Mouse (Mus musculus) ovary, postnatal 10 days (tissue): ENCODE data around the gene Erap1.
"Not testable (repeated sequence)": the region's sequence is repeated elsewhere in the genome, so short reads cannot be mapped to it uniquely, and the experiment has no call there.

Experiments
- DNase-seq: peaks from one replicate; pipeline ENCODE4 v3.0.0; 2022; ENCODE audit warnings: low spot score

Gene Erap1

DNA sequence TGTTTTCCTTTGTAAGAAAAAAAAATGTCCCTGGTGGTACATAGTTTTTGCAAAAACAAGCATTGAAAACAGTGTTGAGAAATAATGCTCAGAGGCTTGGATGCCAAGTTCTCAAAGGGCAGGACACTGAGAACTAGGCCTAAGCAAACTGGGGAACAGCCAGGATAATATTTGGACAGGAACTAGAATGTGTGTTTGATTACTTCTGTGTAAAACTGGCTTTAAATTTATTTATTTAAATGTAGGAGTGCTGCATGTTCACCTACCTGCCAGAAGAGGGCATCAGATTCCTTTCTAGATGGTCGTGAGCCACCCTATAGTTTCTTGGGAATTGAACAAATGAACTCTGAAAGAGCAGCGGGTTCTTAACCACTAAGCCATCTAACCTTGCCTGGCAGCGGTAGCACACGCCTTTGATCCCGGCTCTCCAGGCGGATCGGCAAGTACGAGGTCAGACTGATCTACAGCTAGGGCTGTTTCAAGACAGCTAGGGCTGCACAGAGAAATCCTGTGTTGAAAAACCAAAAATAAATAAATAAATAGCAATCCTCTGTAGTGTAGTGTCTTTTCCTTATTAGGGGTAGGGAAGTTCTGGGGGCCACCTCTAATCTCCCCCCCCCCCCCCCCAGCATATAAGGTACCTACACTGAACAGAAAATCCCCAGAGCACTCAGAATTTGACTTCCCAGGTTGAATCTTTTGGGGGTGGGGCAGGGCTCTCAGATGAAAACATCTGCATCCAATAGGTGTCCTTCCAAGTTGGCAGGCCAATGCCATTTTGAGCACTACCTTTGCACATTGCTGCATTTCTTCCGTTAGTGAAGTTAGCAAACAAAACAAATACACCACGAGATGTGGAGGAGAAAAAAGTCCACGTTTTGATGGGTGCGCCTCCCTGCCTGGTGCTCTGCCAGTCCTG lies at the start of gene Erap1:
Gene Erap1 (plus strand): TSS at position 776 of the 919 bp plus-strand sequence.
- DNase-seq = no peak

DNA sequence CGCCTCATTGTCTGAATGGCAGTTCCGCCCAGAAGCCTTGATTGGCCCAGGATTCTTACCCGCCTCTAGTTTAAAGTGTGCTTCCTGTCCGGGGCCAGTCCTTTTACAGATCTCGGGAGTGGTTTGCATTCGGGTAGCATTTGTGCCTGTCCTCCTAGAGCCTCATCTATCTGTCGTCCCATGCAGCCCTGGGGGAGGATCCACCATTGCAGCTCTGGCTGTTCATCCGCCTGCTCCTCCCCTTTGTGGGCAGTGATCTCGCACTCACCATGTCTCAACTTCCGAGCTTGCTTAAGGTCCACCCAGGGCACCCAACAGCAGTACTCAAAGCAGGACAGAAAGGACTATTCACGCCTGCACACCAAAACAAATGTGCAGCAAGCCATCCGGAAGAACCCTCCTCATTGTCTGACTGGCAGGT lies 48.0 kb upstream of the Erap1 start:
- DNase-seq = not testable (repeated sequence)

DNA sequence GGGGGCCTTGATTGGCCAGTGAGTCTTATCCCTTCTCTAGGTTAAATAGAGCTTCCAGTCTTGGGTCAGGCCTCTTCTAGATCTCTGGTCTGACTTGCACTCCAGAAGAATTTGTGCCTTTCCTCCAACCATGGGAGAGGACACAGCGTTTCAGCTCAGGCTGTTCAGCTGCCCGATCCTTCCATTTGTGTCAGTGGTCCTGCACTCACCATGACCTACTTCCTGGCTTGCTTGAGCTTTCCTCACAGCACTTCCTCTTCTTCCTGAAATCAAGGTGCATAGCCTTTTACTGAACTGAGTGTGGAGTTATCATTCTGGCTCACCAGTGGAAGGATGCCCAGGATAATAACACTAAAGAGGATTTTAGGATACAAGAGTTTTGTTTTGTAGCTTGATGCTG lies 47.5 kb upstream of the Erap1 start:
- DNase-seq = not testable (repeated sequence)

DNA sequence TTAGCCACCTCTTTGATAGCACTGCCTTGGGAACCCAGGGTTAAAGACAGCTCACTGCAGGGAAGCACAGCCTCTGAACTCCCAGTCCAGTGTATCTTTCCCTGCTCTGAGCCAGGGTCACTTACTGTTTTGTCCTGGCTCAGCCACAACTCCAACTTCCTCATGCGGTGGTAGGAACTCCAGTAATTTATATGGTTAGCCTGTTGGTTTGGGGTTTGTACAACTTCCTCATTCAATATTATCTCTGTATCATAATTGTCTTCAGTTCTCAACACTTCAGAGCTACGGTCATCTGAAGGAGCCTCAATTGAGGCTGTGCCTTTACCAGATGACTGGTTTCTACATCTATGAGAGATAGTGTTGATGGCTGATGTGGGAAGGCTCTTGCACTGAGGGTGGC lies 42.3 kb upstream of the Erap1 start:
- not testable (repeated sequence) for DNase-seq

DNA sequence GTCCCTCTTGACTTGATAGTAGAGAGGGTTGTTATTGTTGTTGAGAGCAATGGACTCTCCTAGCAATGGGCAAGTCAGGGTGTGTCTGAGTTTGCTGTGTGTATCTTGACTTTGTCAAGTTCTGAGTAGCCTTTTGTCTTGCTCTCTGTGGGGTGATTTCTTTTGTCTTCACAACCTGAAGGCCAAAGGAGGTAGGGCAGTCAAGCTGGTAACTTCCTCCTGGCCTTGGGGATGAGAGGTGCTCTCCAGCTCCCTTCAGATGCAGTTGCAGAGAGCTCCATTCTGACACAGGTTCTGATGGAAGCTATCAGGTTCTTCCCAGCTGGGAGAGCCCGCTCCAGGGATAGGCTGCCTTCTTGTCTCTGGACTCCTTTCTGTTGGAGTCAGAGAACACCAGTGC lies 37.6 kb upstream of the Erap1 start:
- DNase-seq = not testable (repeated sequence)

DNA sequence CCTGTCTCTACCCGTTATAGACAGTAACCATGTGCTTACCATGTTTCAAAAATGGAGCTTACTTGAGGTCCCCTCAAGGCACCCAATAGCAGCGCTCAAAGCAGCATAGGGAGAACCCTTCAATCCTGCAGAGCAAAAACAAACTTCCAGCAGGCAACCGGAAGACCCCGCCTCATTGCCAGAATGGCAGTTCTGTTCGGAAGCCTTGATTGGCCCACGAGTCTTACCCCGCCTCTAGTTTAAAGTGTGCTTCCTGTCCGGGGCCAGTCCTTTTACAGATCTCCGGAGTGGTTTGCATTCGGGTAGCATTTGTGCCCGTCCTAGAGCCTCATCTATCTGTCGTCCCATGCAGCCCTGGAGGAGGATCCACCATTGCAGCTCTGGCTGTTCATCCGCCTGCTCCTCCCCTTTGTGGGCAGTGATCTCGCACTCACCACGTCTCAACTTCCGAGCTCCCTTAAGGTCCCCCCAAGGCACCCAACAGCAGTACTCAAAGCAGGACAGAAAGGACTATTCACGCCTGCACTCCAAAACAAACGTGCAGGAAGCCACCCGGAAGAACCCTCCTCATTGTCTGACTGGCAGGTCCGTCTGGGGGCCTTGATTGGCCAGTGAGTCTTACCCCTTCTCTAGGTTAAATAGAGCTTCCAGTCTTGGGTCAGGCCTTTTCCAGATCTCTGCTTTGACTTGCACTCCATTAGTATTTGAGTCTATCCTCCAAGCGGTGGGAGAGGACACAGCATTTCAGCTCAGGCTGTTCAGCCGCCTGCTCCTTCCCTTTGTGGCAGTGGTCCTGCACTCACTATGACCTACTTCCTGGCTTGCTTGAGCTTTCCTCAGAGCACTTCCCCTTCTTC lies 22.0 kb upstream of the Erap1 start:
- DNase-seq = peak; percentile 31

DNA sequence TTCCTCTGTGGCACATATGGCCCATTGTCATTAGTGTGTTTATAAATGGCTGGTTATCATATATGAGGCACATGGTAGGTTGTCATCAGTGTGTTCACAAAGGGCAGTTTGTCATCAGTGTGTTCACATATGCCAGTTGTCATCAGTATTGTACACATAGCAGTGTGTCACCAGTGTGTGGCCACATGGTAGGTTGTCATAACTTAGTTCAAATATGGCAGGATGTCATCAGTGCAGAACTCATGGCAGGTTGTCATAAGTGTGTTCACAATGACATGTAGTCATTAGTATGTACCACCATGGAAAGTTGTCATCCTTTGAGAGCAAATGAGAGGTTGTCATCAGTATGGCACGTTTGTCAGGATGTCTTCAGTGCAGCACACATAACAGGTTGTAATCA lies 7.0 kb upstream of the Erap1 start:
- no peak for DNase-seq

DNA sequence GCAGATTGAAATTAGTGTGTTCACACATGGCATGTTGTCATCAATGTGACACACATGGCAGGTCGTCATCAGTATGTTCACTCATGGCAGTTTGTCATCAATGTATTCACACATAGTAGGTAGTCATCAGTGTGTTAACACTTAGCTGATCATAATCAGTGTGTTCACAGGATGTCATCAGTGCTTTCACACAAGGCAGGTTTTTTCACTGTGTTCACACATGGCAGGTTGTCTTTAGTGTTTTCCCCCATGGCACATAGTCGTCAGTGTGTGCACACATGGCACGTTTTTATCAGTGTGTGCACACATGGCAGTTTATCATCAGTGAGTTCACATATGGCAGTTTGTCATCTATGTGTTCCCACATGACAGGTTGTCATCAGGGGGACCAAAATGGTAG lies 6.5 kb upstream of the Erap1 start:
- DNase-seq = no peak

DNA sequence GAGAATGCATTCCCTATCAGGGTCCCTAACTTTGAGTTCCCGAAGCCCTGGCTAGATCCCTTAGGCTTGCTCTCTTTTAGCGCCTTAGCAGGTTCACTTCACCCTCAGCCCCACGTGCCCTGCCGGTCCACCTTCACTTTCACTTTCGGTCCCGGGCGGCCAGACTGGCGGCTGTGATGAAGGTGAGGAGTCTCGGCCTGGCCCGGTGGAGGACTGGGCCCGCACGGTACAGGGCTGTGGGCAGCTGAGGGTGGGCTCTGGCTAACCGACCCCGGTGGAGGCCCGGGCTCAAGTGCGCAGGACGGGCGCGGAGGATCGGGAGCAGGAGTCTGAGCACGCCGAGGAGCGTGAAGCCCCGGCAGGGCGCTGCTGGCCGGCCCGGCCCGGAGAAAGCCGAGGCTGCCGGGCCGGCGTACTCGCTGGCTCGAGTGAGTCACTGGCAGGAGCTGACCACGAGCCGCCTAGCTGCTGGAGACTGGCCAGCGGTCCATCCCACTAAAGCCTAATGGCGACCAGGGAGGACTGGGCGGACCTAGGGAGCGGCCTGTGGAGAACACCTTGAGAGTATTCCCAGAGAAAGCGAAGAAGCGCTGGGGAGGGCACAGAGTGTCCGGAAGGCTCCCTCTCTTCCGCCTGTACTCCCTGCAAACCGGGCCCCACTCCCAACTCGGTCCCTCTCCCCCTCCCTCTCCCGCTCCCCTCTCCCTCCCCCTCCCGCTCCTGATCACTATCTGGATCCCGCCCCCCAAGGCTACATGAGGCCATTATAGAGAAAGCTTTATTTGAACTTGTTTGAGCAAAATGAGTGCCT lies 549 bp downstream of the Erap1 start:
- DNase-seq = peak; percentile 77

DNA sequence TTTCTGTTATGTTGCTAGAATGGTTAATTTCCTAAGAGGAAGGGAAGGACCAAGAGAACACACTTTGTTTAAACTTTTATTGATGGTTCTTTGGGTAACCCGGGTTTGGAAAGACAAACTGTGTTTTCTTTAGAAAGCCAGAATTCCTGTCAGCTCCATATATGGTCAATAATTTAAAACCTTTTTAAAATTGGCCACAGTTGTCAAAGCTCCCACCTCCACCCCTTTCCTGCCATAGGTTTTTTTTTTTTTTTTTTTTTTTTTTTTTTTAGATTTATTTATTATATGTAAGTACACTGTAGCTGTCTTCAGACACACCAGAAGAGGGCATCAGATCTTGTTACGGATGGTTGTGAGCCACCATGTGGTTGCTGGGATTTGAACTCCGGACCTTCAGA lies 1.2 kb downstream of the Erap1 start:
- DNase-seq = not testable (repeated sequence)

DNA sequence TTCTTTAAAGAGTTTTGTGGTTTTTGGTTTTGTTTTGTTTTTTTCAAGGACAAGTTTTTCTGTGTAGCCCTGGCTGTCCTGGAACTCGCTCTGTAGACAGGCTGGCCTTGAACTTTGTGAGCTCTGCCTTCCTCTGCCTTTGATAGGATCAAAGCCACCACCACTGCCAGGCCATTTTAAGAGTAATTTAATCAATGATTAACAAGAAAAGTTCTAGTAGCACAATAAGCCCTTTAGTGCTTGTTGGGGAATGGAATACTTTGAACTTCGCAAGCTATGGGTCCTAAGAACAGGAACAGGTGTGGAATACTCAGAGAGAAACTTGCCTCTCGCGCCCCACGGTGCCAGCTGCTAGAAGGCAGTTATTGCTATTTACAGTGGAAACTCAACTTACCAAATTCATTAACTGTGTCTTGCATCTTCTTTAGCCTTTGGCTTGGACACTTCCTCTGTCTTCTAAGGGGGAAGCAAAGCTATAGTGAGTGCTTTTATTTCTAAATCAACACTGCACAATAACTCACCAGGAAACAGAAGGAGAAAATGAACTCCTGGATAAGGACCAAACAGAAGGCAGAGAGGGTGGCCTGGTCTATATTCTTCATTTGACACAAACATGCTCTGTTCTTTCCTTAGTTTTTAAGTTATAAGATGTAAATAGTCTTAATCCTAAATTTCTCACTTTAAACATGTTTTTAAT lies 56.3 kb downstream of the Erap1 start:
- no peak for DNase-seq

DNA sequence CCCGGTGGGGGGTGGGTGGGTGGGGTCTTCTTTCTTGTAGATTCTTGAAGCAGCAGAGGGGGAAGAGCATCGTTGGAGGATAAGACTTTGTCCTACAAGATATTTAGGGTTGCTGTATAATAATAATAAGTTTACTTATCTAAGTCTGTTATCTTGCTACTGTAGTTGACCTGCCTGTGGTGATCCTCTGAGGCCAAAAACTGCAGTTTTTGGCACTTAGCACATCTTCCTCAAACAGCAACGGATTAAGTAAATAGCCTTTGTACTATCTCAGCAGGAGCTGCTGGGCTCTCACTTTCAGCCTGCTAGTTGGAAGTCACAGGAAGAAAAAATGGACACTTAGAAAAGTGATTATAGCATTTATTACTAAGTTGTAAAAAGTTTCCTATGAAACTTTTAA lies 56.9 kb downstream of the Erap1 start:
- DNase-seq = no peak

DNA sequence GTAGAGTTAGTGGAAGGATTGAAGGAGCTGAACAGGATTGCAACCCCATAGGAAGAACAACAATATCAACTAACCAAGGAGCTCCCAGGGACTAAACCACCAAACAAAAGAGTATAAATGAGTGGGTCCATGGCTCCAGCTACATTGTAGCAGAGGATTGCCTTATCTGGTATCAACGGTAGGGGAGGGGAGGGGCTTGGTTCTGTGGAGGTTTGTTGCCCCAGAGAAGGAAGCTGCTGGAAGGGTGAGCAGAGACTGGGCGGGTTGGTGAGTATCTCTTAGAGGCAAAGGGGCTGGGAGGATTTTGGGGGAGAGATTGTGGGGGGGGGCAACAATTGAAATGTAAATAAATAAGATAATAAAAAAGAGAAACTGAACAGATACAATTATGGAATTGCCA lies 79.6 kb downstream of the Erap1 start:
- DNase-seq = no peak

DNA sequence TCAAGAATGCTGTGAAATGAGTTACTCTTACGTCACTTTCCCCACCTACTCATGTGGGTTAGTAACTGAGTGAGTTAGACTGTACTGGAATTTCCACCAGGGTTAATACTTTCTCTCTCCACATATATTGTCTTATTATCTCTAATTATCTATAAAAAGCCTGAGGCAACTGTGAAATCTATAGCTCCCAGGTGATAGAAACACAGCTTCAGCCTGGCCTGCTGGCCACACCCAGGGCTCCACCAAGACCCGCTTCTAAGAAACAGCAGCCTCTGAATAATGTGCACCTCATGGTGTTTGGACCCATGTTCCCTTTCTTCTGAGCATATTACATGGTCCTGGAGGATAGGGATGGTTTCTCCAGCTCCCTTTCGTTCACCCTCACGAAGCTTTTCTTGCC lies 94.4 kb downstream of the Erap1 start:
- DNase-seq = no peak

DNA sequence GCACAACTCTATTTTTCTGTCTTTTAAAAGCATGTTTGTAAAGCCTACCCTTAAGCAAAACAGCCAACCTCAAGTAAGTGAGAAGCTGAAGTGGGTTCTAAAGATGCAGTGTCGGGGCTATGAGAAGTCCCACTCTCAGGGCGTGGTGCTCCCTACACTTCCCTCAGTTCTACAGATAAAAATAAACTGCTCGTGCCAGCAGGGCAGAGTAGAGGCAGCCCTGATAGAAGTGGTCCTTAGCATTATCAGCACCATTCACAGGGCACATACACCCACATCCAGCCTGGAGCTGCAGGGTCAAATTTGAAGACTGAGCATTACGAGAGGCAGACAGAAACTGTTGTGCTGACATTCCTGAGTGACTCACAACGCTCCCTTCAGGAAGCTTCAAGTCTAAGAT lies 96.5 kb downstream of the Erap1 start:
- DNase-seq = no peak

DNA sequence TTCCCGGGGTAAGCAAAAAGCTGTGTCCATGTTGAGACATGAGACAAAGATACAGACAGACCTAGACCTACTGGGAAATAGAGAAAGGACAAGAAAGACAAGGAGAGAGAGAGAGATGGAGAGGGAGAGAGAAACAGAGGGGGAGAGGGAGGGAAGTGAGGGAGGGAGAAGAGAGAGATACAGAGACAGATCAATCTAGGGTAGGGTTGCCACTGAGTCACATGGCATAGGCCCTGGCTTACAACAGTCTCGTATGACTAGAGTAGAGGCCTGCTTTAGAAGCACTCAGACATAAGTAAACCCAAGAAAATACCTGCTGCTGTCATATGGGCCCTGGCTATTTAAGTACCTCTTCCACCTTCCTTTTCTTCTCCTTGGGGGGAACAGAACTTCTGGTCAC lies 97.0 kb downstream of the Erap1 start:
- DNase-seq = no peak
